8 mouse cellular contexts compared by ENCODE assay signal in genomic region chr12:25096640-25097051, GRCm38 (mm10). TPM values are rescaled to one million over a fixed set of nuclear protein-coding genes. Genes with fewer than 3 reads are reported as not detected.
DNase-seq lines count a peak whose midpoint lies in the region; ATAC-seq lines count a peak whose summit lies in the region.

No protein-coding gene starts in this region.

- H3K36me3 ChIP-seq in forebrain, embryonic 12.5 days (replicated peaks) = no peaks in the 10 kb centered on the region
- no peaks in the 10 kb centered on the region for H3K36me3 ChIP-seq in neural tube, embryonic 13.5 days

- no peak for ATAC-seq in cerebellum, adult (ENCODE audit: insufficient number of reproducible peaks, low FRiP score, low TSS enrichment)
- ATAC-seq in forebrain, embryonic 12.5 days (ENCODE audit: low FRiP score) = no peak
- ATAC-seq in neural tube, embryonic 13.5 days (ENCODE audit: low read depth) = no peak

- H3K9me3 ChIP-seq in forebrain, embryonic 12.5 days = no peaks in the 10 kb centered on the region
- no peaks in the 10 kb centered on the region for H3K9me3 ChIP-seq in neural tube, embryonic 13.5 days

- peak overlapping the region; percentile 70 for H3K4me3 ChIP-seq in forebrain, embryonic 12.5 days (replicated peaks)
- H3K4me3 ChIP-seq in neural tube, embryonic 13.5 days = peak overlapping the region; percentile 63

- WGBS in forebrain, embryonic 12.5 days = under 1% methylated on average over 15 of the region's 15 CpGs
- 1% methylated on average over 15 of the region's 15 CpGs for WGBS in neural tube, embryonic 13.5 days

- peaks cover 12% of the 10 kb centered on the region; the same call in 1 of the 2 replicates for H3K27me3 ChIP-seq in forebrain, embryonic 12.5 days
- H3K27me3 ChIP-seq in neural tube, embryonic 13.5 days = no peaks in the 10 kb centered on the region

- DNase-seq in cerebellum, adult 9-11 months = peak; percentile 51
- peak; percentile 28 to 34 for DNase-seq in B cell, adult 2 months
- peak; percentile 61 for DNase-seq in kidney, postnatal 10 days
- no peak for DNase-seq in ovary, adult 18-20 months (ENCODE audit: low spot score)
- no peak for DNase-seq in adrenal gland, postnatal 25 days

- H3K4me1 ChIP-seq in forebrain, embryonic 12.5 days = peaks cover 61% of the 10 kb centered on the region
- H3K4me1 ChIP-seq in neural tube, embryonic 13.5 days (replicated peaks) = peaks cover 80% of the 10 kb centered on the region

- peak overlapping the region; percentile 52 for H3K9ac ChIP-seq in forebrain, embryonic 12.5 days
- H3K9ac ChIP-seq in neural tube, embryonic 13.5 days = peak overlapping the region; percentile 80

- H3K4me2 ChIP-seq in forebrain, embryonic 12.5 days = peak overlapping the region; percentile 95
- H3K4me2 ChIP-seq in neural tube, embryonic 13.5 days = peak overlapping the region; percentile 97

- peak overlapping the region; percentile 84 for H3K27ac ChIP-seq in forebrain, embryonic 12.5 days
- peak overlapping the region; percentile 96 for H3K27ac ChIP-seq in neural tube, embryonic 13.5 days (replicated peaks)

RNA-seq across cellular contexts. Expression of gene Id2, which starts 0.3 kb away (rescaled TPM):
- polyA plus RNA-seq in forebrain, embryonic 12.5 days (2016; fragmentation: Nextera tagmentation; extraction: Ambion mirVana) = 163 TPM in 2 replicates
- 254 and 258 TPM in 2 replicates for polyA plus RNA-seq in neural tube, embryonic 13.5 days (2015; fragmentation: Nextera tagmentation; extraction: Ambion mirVana)
- 520 and 569 TPM in 2 replicates for total RNA-seq in adrenal gland, postnatal 25 days (2021)

Comparison
In these comparisons a context has a peak if more than half of its experiments do, and no peak if none do; other contexts are left out.
1. DNase-seq: peak in cerebellum, adult 9-11 months (single experiment), B cell, adult 2 months (2 of 2) and kidney, postnatal 10 days (single experiment); none in ovary, adult 18-20 months (single experiment) and adrenal gland, postnatal 25 days (single experiment).